Mouse (Mus musculus) monocyte, adult 5-6 weeks (primary cell): Measurements from ENCODE around the gene Ccdc33. TPM values are rescaled to one million over a fixed set of nuclear protein-coding genes. Genes with fewer than 3 reads are reported as not detected.

ENCODE experiments used
- ATAC-seq: fragments of 153-309, 156-312 bp; replicated peaks from 2 replicates; pipeline ENCODE4 v1.8.0; 2017; ENCODE audit warnings: mild to moderate bottlenecking; ENCODE audit not compliant: low TSS enrichment, insufficient number of reproducible peaks, severe bottlenecking, poor library complexity, low FRiP score
- total RNA-seq: library from RNA; stranded (forward); fragments of 200-1000, 200-491, 200-594 nt; gene quantifications from 3 replicates; pipeline ENCODE4 v1.2.3, GENCODE M21; 2017

Gene Ccdc33
- total RNA-seq, result not detected in 3 replicates

DNA sequence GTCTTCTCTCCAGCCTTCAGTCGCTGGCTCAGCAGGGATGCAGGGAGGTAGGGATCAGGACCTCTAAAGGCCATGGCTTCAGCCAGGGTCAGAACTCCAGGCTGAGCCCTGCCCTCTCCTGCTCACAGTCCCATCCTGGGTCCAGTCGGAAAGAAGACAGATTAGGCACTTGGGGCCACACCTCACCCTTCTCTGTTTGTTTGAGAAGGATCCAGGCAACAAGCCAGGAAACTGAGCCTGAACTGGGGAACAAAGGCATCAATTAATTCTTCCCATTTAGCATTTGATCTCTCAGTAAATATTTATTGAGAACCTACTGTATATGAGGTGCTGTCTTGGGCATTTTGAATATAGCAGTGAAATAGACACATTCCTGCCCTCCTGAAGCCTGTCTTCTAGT lies at the start of gene Ccdc33:
Ccdc33 (minus strand) TSS at position 153 of the 400 bp plus-strand sequence.
- ATAC-seq, result no peak

DNA sequence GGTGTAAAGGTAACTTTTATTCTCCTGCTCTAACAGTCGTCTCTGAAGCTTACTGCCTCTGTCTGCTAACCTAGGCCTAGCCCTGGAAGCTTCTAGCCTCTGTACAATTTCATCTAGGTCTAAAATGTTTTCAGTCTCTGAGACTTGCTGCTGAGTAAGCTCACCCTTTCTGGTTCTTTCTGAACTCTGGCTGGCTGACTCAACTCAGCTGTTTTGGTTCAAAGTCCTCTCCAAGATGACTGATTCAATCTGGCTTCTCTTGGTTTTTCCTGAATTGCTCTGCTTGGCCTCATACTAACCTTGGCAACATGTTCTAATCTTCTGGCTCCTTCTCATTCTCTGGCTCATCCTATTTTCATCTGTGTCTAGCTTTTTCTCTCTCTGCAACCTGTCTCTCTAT lies 47.2 kb upstream of the Ccdc33 start:
- ATAC-seq, result no peak

DNA sequence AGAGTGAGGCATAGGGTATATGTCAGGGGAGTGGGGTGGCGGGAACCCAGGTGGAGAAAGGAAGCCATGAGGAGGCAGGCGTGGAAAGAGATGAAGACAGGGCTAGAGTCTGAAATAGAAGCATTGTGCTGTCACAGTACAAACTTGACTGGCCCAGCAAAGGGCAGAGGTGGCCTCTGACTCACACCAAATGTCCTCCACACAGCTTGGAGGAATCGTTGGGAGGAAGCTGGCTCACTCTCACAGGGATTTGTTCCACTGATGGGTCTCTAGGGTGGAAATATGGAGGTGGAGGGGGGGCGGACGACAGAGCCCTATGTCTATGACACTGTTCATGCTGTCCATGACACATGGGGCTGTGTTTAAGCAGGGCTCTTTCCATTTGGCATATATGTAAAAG lies 44.5 kb upstream of the Ccdc33 start:
- no peak for ATAC-seq

DNA sequence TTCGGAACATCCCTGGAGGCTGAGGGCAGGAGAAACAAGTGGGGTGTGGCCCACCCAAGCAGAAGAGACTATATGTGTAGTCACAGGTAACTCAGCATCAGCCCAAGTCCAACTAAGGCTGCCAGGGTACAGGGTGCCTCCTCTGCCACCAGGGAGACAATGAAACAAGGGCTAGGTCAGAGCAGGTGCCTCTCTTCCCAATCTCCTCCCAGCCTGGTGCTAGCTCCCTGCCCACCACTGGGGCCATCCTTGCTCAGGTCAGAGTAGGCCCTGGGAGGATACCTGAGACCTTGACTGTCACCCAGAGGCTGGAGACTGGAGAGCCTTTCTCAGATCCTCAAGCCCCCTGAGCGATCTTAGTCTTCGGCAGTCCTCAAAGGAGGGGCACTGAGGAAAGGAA lies 43.5 kb upstream of the Ccdc33 start:
- no peak for ATAC-seq

DNA sequence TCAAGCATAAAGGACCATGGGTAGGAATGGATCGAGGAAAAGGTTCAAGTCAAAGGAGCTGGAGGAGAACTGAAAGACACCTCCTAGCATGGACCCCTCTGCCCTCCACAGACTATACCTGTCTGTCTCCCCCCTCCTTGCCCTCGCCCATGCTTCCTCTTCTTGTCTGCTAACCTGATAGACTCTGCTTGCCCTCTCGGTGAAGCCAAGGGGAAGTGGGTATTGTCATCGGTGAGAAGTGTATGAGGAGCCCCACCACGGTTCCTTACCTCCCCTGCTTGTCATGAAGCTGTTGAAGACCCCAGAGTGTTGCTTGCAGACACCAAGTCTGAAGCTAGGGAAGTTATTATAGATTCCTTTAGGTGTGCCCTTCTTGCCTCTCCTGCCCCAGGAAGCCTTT lies 41.7 kb upstream of the Ccdc33 start:
- ATAC-seq, result no peak

DNA sequence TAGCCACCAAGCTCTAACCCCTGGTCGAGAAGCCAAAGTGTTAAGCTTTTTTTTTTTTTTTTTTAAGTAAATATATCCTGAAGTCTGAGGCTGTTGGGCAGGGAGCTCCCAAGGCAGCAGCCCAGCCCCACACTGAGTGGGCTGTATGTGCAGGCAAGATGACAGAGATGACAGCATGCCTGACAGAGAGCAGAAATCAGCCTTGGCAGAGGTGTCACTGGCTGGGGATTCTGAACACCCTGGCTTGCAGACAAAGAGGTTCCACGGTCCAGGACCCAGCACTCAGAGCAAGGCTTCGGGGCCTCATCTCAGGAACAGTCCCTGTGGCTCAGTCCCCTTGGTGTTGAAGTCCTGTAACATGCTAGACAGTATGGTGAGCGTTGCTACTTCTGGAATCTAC lies 41.2 kb upstream of the Ccdc33 start:
- no peak for ATAC-seq

DNA sequence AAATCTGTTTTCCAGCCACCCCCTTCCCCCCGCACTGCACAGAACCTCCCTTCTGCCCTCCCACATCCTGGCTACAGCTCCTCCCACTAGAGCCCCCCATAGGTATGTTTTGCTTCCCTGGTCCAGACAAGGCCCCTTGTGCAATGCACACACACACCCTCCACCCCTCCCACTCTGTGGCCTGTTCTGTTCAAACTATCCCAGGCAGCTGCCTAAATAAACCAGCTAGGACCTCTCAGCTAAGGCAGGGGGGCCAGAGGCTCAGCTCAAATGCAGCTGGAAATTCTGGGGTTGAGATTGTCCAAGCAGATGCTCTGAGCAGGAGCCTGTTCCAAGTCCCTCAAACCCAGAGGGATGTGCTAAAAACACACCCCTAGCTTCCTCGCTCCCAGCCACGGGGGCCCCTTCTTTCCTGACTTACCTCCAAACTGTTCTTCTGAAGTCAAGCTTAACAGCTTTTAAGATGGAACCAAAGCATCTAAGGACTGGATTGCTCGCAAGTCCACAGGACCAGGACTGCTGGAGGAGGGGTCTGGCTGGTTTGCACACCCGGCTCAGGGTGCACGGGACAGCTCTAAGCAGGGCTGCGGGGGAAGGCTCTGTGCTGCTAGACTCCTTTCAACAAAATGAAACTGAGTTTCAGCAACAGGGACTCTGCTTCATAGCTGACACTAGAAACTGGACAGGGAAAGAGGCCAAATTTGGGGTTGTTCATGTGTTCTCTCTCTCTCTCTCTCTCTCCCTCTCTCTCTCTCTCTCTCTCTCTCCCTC lies 40.1 kb upstream of the Ccdc33 start:
- no peak for ATAC-seq

DNA sequence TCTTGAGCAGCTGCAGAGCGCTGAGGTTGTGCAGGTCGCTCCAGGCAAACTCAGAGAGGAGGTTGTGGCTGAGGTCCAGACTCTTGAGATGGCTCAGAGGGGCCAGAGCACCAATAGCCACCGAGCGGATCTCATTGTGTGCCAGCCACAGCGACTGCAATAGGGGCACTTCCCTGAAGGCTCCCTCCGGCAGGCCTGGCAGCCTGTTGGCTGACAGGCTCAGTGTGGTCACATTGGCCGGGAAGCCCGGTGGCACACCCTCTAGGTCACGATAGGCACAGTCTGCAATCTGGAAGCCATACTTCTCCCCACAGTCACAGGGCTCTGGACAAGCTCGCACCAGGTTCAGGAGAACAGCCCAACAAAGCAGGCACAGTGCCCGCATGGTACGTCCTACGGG lies 39.2 kb upstream of the Ccdc33 start:
- no peak for ATAC-seq

DNA sequence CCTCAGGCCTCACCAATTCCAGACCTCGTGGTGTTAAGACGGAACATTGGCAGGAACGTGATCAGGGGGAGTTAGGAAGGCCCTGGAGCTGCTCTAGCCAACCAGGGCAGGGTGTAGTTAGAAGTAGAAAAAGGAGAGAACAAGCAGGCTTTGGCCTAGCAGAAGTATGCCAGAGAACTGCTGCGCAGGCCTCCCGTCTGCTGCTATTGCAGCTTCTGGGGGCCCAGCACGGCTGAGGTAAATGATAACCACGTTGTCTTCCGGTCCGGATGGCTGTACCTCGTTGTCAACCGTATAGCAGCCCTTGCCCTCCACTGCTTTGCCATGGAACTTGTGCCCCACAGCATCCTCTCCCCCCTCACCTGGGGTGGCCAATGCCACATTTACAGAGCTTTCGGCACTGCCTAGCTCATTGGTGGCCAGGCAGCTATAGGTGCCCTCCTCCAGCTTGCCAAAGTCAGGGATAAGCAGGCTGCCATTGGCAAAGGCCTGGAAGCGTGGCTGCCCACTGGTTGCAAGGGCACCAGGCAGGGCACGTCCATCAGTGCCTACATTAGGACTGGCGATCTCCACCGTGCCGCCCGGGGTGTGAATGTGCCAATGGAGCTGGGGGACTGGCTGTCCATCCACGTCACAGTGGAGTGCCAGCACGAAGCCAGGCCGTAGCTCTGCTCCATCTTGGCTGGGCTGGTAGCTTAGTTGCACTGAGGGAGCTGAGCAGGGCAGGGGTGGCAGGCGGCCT lies 38.4 kb upstream of the Ccdc33 start:
- ATAC-seq, result no peak

DNA sequence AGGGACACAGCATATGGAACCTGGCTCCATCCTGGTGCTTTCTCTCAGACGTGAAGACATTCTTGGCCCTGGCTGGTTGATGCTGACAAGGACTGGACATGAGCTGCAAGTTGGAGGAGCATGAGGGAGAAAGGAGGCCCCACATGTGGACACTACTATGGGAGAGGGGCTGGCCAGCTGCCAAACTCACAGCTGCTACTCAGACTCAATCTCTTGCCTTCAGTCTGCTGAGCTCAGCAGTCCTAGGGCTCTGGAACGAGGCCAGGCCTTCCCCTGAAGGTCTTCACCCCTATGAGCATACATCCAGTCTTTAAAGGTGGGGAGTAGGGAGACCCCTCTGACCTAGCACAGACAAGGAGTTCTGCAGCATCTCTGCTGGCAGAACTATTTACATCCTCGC lies 36.7 kb upstream of the Ccdc33 start:
- ATAC-seq, result no peak

DNA sequence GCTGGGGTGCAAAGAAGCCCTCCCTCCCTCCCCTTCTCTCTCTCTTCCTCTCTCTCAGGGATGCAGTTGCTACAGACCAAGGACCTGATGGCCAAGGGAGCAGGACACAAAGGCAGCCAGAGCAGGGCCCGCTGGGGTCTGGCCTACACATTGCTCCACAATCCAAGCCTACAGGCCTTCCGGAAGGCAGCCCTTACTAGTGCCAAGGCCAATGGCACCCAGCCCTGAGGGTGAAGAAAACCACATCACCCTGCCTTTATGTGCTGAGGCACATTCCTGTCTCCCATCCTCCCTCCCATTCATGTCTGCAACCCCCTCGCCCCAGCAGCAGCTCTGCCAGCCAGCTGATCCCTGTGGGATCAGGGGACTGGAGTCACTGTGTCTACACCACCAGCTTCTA lies 34.5 kb upstream of the Ccdc33 start:
- no peak for ATAC-seq

DNA sequence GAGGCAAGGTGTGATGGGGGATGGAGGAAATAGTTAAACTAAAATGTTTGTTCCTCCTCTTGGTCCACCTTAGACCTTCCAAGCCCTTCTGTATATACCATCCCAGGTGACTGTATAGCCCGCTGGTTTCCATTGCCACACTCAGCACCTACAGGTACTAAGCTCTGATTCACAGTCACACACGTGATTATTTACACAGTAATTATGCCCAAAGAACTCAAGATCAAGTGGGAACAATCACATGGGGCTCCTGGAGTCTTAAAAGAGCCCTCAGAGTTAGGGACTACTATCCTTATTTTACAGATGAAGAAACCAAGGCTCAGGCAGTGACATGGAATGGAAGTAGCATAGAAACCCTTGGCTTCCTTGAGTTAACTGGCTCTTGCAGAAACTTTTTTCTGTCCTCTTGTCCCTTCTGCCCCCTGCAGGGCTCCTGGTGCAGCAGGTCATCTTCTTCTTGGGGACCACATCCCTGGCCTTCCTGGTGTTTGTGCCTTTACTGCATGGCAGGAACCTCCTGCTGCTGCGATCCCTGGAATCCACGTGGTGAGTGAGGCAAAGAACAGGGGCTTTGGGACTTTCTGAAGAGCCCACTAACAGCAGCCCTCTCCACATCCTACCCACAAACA lies 32.2 kb upstream of the Ccdc33 start:
- ATAC-seq, result no peak

DNA sequence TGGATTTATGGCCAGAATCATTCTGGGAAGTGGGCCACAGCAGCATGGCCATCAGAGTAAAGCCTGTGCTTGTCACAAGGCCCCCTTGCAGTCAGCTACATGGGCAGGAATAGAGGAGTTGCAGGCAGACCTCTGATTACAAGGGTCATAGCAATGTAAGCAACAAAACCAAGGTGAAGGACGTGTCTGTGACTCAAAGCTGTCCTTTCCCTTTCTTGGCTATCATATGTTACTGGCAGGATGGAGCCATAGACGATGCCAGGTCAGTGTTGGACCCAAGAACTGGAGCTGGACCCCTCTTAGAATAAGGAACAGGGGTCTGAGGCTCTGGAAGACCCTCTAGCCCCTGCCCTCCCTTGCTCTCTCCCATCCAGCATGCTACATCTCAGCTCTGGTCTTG lies 30.2 kb upstream of the Ccdc33 start:
- ATAC-seq, result no peak

DNA sequence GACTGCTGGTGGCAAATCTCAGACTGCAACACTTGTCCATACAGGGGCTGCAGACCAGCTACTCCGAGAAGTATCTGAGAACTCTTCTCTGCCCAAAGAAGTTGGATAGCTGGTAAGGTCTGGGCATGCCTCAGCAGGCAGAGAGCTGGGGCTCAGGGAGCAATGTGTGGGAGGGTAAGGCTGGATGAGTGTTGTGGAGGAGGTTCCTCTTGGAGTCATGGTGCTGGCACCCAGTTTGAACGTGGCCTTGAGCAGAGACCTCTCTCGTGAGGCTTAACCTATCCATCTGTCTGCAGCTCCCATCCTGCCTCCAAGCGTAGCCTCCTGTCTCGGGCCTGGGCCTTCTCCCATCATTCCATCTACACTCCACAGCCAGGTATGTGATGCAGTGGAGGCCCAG lies 26.8 kb upstream of the Ccdc33 start:
- no peak for ATAC-seq

DNA sequence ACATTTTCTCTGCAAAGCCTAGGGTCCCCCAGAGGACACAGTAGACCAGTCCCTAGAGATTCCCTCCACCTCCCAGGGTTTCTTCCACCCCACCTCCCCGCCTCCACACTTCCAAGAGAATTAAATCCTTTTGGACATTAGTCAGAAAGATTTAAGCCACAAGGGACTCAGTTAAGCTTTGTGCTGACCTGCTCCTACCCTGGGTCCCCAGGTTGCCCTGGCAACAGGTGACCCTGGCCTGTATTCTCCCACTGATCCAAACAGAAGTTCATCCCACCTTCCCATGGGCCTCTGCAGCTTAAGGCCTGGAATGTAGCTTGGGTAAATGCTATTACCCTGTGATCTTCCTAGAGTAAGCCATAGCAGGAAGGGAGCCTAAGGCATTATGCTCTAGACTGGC lies 26.0 kb upstream of the Ccdc33 start:
- no peak for ATAC-seq

DNA sequence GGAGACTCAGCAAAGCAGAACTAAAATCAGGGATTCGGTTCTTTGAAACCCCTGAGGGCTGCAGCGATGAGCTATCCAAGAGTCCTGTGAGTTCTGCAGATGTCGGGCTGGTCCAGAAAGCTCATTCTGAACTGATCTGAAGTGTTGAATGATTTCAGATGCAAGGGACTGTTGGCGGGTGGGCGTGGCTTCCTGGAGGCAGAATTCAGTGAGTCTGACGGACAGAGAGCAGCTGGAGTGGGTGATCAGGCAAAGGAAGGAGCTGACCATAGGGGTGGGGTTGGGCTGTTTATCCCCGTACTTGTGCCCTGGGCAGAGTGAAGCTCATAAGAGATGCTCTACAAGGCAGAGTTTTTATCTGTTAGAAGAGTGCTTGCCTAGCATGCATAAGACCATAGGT lies 24.8 kb upstream of the Ccdc33 start:
- no peak for ATAC-seq

DNA sequence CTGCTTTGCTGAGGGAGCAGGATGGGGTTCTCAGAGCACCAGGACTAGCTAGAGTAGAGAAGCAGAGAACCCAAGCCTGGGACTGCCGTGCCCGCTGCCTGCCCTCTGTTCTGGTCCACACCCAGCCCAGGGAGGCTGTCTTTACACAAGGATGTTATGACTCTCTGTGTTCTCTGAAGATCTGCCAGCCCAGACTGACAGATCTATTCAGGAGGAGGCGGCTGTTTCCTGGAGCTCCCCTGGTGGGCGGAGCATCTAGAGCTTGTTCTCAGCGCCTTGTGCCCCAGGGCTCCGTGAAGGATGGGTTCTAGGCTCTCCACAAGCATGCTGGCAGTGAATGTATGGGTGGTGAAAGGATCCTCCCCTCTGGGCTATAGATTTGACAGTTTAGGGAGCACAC lies 21.3 kb upstream of the Ccdc33 start:
- ATAC-seq, result no peak

DNA sequence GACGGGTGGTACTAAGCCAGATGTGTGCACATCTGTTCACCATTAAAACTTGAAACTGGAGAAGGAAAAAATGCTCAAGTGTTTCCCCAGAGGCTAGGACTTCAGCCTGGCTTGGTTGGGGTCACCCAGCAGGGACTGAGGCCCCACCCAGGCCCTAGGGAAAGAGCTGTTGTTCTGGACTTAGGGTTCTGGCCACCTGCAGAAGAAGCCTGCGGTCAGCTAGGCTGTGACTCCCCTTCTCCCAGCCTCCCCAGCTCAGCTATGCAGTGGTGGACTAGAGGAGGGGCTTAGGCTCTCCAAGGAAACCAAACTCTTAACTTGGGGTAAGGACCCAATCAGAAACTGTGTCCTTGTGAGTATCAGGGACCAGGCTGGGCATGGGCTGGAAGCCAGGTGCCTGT lies 17.3 kb upstream of the Ccdc33 start:
- ATAC-seq, result no peak

DNA sequence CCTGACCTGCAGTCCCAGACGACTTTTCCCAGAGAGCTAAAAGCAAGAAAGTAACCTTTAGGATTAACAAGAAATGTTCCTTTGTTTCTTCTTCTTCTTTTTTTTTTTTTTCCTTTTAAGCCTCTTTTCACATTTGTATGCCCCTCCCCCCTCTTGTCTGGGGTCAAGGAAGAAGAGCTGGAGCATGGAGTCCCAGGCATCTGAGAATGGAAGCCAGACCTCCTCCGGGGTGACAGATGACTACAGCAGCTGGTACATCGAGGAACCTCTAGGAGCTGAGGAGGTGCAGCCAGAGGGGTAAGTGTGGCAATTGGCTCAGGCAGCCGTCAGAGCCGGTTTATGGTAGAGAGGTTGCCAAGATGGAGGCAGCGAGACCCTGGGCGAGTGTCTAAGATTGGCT lies 16.3 kb upstream of the Ccdc33 start:
- no peak for ATAC-seq
